Mouse (Mus musculus): ENCODE results near the gene Nat14.
A peak's percentile ranks its signal among the peaks of the same experiment; 100 is the strongest.

Nat14 gene

DNA sequence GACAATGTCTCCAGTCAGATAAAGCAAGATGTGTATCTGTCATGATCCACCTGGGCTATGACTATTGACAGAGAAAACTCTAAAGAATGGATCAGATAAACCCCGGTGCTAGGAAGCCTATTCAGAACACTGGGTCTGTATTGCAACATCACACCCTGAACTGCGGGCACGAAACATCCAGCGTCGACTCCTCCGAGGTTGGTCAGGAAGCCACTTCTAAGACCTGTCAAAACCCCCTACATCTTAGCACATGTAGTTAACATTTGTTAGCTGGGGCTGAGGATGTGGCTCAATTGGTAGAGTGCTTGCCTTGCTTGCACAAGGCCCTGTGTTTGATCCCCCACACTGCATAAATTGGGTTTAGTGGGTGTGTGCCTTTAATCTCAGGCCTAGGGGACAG lies 26.6 kb downstream of the Nat14 start:
- DNase-seq (ENCODE audit: low spot score in 2 of 2) = no peak

- DNase-seq (ENCODE audit: low spot score in 2 of 2) = no peak
Observed at GRCm38 (mm10) chr7:4950561-4951342, 28.9 kb downstream of the Nat14 start.

GRCm38 (mm10) chr7:4953815-4954445 lies 32.1 kb downstream of the Nat14 start:
- no peak for DNase-seq (ENCODE audit: low spot score in 2 of 2)

GRCm38 (mm10) chr7:4957361-4957760 lies 35.5 kb downstream of the Nat14 start:
- no peak for DNase-seq (ENCODE audit: low spot score in 2 of 2)

DNA sequence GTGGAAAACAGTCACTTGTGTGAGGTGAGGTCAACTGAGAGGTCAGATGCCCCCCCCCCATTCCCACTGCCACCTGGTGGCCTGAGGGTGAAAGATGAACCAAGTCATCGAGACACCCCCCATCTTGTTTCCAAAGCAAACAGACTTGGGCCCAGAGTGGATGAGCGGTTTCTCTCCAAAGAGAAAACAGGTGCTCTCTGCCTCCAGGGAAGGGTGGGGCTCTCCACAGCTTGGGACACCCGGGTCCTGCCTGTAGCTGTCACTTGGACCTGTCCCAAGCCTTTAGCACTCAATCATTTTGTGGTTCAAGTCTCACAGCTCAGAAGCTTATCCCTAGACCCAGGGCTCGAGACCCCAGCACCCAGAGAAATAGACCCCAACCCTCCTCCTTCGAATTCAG lies 41.7 kb downstream of the Nat14 start:
- no peak for DNase-seq (ENCODE audit: low spot score in 2 of 2)

DNA sequence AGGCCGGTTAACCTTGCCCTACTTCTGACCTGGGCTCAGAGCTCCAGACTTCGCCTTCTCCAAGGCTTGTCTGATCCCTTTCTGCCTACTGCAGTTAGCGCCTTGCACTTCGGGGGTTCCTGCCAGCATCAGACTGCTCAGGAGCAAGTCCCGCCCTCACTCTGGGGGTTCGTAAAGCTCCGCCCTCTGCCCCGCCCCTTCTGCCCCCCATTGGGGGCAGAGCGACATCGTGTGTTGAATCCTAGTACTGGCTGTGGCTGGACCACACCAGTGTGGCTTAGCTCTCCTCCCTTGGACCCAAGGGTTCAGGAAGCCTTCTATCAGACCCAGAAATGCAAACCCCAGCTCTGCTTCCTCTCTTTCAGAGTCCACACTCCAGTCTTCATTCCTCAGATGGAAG lies 42.4 kb downstream of the Nat14 start, which contains the start of gene Sbk2:
TSS of gene Sbk2 (minus strand) at position 135 of the 400 bp plus-strand sequence.
- DNase-seq (ENCODE audit: low spot score in 2 of 2) = peak; percentile 32 to 33

DNA sequence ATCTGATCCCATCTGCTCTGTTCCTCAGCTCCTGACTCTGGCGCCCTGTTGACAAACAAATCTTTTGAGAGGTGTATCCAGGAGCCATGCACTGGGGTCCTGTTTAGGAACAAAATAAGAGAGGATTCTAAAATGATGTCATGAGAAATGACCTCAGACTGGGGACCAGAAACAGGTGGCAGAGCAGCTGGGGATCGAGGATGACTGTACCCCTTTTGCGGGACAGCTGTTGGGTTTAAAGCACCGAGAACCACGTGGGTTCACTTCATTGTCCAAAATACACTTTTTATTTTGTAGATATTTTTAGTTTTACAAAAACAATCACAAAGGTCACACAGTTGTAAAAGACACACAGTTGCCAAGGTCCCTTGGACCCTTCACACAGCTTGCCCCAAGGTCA lies 43.2 kb downstream of the Nat14 start:
- DNase-seq (ENCODE audit: low spot score in 2 of 2) = no peak

GRCm38 (mm10) chr7:4971068-4971467 lies 49.2 kb downstream of the Nat14 start, which contains the start of gene Sbk3:
Gene Sbk3, minus strand, starts transcription at chr7:4971168.
- no peak for DNase-seq (ENCODE audit: low spot score in 2 of 2)

GRCm38 (mm10) chr7:4971710-4972109 lies 49.9 kb downstream of the Nat14 start:
- no peak for DNase-seq (ENCODE audit: low spot score in 2 of 2)

DNA sequence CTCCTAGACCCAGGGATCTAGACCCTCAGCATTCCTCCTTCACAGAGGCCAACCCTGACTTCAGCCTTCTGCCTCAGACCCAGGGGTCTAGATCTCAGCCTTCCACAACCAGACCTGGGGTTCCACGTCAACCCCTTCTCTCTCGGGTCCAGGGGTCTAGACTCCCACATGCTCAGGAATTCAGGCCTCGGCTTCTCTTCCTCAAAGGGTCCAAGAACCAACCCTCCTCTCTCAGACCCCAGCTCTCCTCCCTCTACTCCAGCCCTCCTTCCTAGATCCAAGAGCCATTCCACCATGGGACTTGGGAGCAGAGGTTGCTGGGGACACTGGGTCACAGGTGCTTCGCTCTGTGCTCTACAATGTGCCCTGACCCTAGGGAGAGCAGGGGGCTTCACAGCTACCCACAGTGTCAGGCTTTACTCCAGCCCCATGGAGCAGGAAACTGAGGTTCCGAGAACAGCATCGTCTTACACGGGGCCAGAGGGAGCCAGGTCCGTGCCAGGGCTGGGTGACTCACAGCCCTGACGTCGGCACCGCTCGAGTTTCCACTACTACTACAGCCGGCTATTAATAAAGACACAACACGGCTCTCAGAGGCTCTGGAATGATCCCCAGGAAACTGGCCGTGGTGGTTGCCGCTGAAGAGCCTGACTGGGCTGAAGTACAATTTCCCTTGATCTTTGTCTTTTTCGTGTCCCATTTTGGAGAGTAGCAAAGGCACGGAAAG lies 50.7 kb downstream of the Nat14 start:
- no peak for DNase-seq (ENCODE audit: low spot score in 2 of 2)
